Mouse (Mus musculus) midbrain, embryonic 10.5 days (tissue): ENCODE results near the gene Efnb2. TPM values are rescaled to one million over a fixed set of nuclear protein-coding genes. Genes with fewer than 3 reads are reported as not detected.

ENCODE experiments used
- DNase-seq: peaks from one replicate; pipeline ENCODE4 v3.0.0-alpha.2; 2017; ENCODE audit warnings: low spot score
- H3K27ac ChIP-seq: fragments of 300-500 bp; sonication (generic); replicated peaks from 2 replicates; pipeline ENCODE4 v1.5.1; 2016; ENCODE audit warnings: mild to moderate bottlenecking
- H3K27me3 ChIP-seq: fragments of 300-500 bp; sonication (generic); 2 replicates; pipeline ENCODE4 v1.6.1; 2016; ENCODE audit warnings: low read depth, mild to moderate bottlenecking; ENCODE audit not compliant: poor library complexity, severe bottlenecking
- H3K36me3 ChIP-seq: fragments of 300-500 bp; sonication (generic); 2 replicates; pipeline ENCODE4 v1.6.1; 2016; ENCODE audit warnings: mild to moderate bottlenecking, moderate library complexity
- H3K4me1 ChIP-seq: fragments of 300-500 bp; sonication (generic); 2 replicates; pipeline ENCODE4 v1.6.1; 2016
- H3K4me3 ChIP-seq: fragments of 300-500 bp; sonication (generic); 2 replicates; pipeline ENCODE4 v1.5.1; 2016; ENCODE audit warnings: mild to moderate bottlenecking, moderate library complexity
- H3K9me3 ChIP-seq: fragments of 300-500 bp; sonication (generic); replicated peaks from 2 replicates; pipeline ENCODE4 v1.6.1; 2016; ENCODE audit warnings: mild to moderate bottlenecking
- WGBS: fragments of 180-500 bp; shearing (Covaris S2); methylation state at CpG from one replicate; pipeline ENCODE4 v1.1.7; 2016; 5-methylcytosine and 5-hydroxymethylcytosine counted together
- polyA plus RNA-seq: library from polyadenylated mRNA; unstranded; fragments of >200 nt; fragmentation: Nextera tagmentation; extraction: Ambion mirVana; gene quantifications from 2 replicates; pipeline ENCODE4 v1.2.1, GENCODE M21; 2016

The Efnb2 gene
- polyA plus RNA-seq, 1 experiment from 2014 or later: 15.8 TPM

DNA sequence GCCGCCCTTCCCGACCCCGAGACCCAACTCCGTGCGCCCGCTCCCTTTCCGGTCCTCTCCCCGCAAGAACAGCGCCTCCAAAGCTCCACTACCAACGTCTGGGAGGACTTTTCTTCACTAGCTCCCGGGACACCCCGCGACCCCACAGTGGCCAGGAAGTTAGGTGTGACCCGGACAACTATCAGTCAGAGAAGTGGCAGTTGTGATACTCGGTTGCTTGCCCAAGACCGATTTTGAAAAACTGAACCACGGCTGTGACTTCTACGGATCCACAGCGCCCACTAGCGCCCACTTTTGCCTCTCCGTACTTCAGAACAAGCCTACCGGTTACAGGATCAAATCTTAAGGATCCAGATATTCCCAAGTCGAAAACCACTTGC lies 707 bp upstream of the Efnb2 start:
- no peaks in the 10 kb centered on the region for H3K9me3 ChIP-seq
- DNase-seq: peak; percentile 88
- peaks cover 22% of the 10 kb centered on the region for H3K36me3 ChIP-seq
- H3K27me3 ChIP-seq: peaks cover 11% of the 10 kb centered on the region; the same call in 1 of the 2 replicates
- H3K4me3 ChIP-seq: peak overlapping the region; percentile 93
- H3K4me1 ChIP-seq: peaks cover 39% of the 10 kb centered on the region
- WGBS: under 1% methylated on average over 23 of the region's 23 CpGs
- peak overlapping the region; percentile 92 for H3K27ac ChIP-seq

DNA sequence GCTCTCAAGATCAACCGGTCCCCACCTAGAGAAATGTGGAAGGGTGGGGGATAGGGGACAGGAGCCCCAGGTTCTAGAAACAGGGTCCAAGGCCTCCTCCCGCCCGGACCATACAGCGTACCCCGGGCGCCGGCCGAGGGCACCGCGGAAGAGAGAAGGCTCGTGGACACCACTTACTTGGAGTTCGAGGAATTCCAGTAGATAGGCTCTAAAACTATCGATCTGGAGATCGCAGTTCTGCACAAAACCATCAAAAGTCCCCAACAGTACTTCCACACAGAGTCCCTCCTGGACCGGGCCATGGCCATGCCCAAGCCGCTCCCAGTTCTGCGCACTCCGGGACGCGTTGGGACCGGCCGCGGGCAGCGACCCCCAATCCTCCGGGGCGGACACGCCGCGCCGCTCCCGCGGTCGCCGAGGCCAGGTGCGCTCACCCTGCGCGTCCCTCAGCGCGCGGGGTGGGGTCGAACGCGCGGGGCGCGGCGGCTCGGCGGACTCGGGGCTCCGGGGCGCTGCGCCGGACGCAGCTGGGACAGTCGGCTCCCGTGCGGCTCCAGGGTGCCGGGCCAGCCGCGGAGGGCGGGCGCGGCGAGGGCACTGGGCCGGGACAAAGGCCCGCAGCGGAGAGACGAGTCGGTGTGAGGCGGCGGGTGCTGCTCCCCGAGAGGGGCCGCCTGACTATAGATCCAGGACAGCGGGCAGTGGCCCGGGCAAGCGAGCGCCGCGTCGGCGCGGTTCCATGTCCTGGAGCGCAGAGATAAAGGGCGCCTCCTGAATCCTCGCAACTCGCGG lies 539 bp downstream of the Efnb2 start:
- no peak for DNase-seq
- peaks cover 9% of the 10 kb centered on the region for H3K36me3 ChIP-seq
- peak overlapping the region; percentile 93 for H3K4me3 ChIP-seq
- H3K4me1 ChIP-seq: peaks cover 51% of the 10 kb centered on the region
- WGBS: under 1% methylated on average over 87 of the region's 88 CpGs
- H3K27ac ChIP-seq: peak overlapping the region; percentile 92
- H3K27me3 ChIP-seq: peaks cover 15% of the 10 kb centered on the region; the same call in 1 of the 2 replicates
- no peaks in the 10 kb centered on the region for H3K9me3 ChIP-seq

DNA sequence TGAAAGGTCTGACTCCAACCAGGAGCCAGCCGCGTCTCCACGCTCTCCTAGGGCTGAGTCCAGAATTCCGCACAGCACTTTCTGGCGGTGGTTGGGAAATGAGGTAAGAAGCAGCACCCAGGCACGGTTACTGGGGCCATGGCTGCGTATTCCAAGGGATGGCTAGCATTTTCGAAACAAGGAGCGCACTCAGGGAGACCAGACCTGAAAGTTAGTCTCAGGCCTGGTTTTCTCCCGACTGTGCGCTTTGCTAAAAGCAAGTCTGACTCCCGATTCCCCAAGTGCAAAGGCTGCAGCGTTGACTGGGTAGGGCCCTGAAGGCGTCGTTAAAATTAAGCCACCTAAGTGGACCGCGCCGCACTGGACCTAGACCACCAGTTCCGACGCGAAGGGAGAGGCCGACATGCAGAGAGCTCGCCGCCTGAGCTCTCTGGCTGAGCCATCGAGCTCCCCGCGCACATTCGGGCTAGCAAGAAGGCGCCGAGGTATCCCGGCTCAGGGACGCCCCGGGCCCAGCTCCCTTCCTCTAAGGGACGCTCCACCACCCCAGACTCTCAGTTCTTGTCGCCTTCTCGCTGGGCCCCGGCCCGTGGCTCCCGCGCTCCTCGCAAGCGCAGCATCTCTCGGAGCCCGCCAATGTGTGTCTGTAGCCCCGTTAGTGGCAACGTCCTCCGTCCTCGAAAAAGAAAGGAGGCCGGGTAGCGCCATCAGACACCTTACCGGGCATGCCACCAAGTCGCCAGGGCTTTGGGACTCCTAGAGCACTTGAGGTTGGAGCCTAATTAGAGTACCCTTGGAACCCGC lies 1.3 kb downstream of the Efnb2 start:
- peaks cover 59% of the 10 kb centered on the region for H3K4me1 ChIP-seq
- H3K27me3 ChIP-seq: peaks cover 19% of the 10 kb centered on the region; the same call in 1 of the 2 replicates
- H3K4me3 ChIP-seq: peak overlapping the region; percentile 93
- H3K9me3 ChIP-seq: no peaks in the 10 kb centered on the region
- WGBS: under 1% methylated on average over 53 of the region's 53 CpGs
- peak; percentile 62 for DNase-seq
- peaks cover 5% of the 10 kb centered on the region for H3K36me3 ChIP-seq
- H3K27ac ChIP-seq: peak overlapping the region; percentile 92

DNA sequence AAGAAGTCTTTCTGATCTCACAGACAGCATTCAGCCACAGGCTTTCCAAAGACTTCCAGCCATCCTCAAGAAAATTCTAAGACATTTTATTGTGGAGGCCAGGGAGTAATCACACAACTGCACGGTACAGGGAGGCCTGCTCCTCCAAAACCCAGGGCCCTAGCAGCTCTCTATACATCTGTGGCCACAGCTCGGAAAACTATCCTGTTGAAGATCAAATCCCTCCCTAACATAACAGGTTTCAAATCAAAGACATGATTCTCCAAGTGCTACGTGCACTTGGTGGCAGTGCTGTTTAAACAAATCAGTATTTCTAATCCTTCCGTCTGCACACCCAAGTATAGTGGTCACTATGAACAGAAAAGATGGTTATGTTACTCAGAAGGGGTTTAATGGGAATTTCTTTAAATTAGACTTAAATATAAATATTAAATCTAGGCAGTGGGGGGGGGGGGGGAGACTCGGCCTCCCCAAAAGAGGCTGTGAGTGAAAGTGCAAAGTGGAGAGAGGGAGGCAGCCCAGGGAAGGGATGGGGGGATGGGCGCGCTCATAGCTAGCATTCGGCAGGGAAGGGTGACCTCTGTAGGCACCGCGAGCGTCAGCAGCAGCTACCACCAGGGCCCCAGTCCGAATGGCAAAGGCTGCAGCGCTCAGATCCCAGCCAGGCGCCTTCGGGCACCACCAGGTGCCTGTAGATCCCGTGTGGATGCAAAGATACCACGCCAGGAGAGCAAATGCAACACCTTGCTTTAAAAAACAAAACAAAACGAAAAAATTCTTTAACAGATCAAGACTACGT lies 2.4 kb downstream of the Efnb2 start:
- Histone ChIP-seq H3K9me3 (no peaks in the 10 kb centered on the region), H3K4me1 (peaks cover 70% of the 10 kb centered on the region), H3K27ac (peak overlapping the region; percentile 92), H3K27me3 (peaks cover 30% of the 10 kb centered on the region), H3K4me3 (peak overlapping the region; percentile 93), H3K36me3 (no peaks in the 10 kb centered on the region; the same call in 1 of the 2 replicates)
- 2% methylated on average over 19 of the region's 19 CpGs for WGBS
- DNase-seq: peak; percentile 86

DNA sequence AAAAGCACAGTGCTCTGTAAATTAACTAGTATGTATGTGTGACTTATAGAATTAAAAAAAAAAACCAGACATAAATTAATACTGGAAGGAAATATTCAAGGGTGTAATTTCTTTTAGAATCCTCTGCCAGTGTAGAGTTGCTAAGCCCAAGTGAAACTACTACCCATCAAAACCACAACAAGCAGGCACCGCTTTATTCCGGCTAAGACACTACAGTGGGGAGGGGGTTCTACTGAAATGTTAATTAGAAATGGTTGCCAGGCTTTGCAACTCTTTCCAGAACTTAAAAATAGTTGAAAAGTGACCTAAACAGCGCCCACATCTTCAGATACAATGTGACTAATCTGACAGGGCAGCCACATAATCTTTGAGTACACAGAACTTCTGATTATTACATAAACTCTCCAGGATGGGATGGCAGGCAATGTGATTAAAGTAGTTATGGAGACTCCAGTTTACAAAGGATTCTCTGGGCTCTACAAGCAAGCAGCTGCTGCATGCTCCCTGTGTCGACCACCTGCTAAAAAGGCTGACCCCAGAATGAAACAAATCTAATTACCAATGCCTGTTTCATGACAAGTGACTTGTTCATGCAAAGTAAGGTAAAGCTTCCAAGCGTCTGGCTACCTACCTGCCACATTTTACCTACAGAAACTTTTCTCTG lies 3.2 kb downstream of the Efnb2 start:
- H3K4me3 ChIP-seq: peak overlapping the region; percentile 93
- WGBS: 10% methylated on average over 5 of the region's 5 CpGs
- peaks cover 78% of the 10 kb centered on the region for H3K4me1 ChIP-seq
- DNase-seq: peak; percentile 38
- peak overlapping the region; percentile 92 for H3K27ac ChIP-seq
- no peaks in the 10 kb centered on the region for H3K36me3 ChIP-seq
- peaks cover 38% of the 10 kb centered on the region for H3K27me3 ChIP-seq
- H3K9me3 ChIP-seq: no peaks in the 10 kb centered on the region

DNA sequence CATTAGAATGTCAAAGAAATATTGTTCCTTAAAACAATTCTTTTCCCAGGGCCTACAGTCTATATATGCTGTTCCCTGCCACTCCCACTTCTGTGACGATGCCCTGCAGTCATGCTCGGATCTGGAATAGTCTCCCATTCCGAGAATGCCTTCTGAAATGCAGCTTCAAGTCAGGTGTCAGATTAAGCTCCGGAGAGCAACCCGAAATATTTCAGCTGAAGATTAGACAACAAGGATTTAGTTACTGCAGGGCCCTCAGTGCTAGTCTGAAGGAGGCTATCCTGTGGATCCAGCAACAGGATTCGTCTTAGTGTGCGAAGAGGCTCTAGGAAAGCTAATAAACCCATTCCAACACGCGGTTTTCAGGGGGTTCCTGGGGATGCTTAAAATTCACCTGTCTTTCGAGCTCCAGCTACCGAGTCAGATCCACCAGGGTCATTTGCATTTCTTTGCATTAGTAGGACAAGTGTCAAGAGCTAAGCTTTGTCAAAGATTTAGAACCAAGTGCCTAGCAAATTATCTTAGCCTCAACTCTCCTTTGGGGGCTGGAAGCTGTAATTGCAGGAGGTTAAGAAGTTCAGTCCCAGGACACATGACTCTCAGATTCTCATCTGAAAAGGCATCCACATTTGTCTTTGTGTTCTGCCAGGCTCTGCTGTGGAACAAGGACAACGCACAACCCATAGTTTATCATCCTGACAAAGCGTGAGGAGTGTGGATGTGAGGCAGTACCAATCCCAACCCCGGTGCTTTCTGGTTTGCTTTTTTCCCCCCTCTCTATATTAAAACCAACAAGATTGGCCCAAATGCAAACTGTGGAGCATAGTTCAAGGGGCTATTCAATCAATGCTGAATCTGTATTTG lies 4.2 kb downstream of the Efnb2 start:
- 5% methylated on average over 14 of the region's 14 CpGs for WGBS
- Histone ChIP-seq H3K27me3 (peaks cover 48% of the 10 kb centered on the region), H3K27ac (peak overlapping the region; percentile 42; the same call in 1 of the 2 replicates), H3K36me3 (no peaks in the 10 kb centered on the region), H3K4me3 (peak overlapping the region; percentile 93), H3K4me1 (peaks cover 87% of the 10 kb centered on the region), H3K9me3 (no peaks in the 10 kb centered on the region)
- peak; percentile 26 for DNase-seq

DNA sequence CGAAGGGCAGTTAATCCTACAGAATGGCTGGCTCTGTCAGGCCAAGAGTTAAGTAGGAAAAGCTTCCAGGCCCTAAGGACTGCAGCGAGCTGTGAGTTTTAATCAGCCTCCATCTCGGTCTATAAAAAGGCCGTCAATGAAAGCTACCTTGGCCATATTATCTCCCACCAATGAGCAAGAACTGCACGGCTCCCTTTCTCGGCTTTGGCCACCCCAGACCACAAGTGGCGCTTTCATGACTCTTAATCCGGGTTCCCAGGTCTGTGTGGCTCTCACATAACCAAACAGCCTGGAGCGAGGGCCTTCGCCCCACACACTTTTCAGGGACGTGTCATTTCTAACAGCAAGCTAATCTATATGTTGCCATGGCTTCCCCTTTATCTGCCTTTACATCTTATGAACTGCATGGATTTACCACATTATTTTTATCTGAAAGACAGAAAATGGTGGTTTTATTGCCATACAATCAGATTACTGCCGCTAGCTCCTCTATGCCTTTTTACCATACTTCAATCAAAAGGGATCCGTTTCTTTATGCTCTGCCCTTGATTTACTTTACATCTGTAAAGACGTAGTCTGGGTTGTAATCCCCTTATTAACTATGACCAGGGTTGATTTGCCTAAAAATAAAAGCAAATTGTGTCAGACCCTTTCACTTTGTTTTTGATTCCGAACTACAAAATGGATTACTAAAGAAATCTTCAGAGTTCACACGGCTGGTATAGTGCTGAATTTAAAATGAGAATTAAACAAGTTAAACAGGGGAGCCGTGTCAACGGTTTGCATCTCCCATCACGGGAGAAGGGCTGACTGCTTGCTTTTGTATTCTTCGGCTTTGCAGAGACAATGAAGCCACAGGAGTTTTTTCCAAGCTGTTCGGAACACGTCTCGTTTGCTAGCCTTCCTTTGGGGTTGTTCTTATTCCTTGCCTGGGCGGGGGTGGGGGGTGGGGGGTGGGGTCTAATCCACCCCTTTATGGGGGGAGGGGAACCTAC lies 5.4 kb downstream of the Efnb2 start:
- 7% methylated on average over 24 of the region's 24 CpGs for WGBS
- Histone ChIP-seq H3K27ac (peak overlapping the region; percentile 46; the same call in 1 of the 2 replicates), H3K9me3 (no peaks in the 10 kb centered on the region), H3K36me3 (no peaks in the 10 kb centered on the region), H3K4me1 (peaks cover 93% of the 10 kb centered on the region), H3K4me3 (peak overlapping the region; percentile 93), H3K27me3 (peaks cover 60% of the 10 kb centered on the region)
- DNase-seq: peak; percentile 78

DNA sequence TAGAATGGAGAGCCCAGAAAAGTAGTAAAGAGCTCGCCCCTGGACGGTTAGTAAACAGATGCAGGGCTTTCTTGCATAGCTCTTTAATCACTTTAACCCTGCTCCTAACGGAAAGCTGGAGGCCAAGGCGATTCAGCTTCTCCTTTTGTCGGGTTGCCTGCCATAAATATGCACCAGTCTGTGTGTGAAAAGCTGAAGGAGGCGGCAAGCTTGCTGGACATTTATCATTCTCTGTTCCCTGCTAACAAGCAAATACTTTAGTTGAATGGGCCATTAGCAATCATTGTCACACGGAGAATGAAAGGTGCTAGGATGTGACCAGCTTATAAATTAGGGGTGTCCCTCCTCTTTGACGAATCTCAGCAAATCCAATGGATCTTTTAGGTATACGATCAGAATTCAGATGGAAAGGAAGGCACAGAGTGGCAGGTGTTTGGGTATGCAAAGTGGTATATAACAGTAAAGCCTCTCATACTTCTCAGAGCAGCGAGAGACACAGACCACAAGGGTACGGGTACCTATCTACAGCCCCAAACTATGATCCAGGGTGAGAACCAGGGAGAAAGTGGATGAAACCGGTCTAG lies 7.0 kb downstream of the Efnb2 start:
- Histone ChIP-seq H3K9me3 (no peaks in the 10 kb centered on the region), H3K4me1 (peaks cover 96% of the 10 kb centered on the region), H3K4me3 (peak overlapping the region; percentile 21), H3K27me3 (peaks cover 77% of the 10 kb centered on the region), H3K27ac (no peak overlapping the region), H3K36me3 (peaks cover 11% of the 10 kb centered on the region)
- WGBS: 38% methylated on average over 12 of the region's 12 CpGs
- peak; percentile 22 for DNase-seq

DNA sequence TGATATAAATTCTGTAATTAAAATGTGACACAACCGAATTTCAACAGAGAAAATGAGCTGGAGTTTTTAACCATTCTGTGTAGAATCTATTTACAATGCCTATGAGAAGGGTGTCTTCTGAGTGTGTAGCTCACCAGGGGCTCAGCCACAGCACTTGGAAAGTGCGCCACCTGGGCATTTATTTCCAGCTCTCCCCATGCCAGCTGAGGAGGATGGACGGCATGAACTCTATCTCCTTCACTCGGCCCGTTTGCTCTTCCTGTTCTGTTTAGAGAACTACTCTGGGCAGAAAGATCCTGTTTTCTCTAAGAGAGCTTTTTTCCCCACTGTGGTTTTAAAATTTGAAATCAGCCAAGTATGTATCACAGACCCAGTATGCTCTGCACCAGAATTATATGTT lies 7.7 kb downstream of the Efnb2 start:
- Histone ChIP-seq H3K4me1 (peaks cover 92% of the 10 kb centered on the region), H3K4me3 (peak overlapping the region; percentile 21; the same call in 1 of the 2 replicates), H3K27me3 (peaks cover 83% of the 10 kb centered on the region), H3K9me3 (no peaks in the 10 kb centered on the region), H3K36me3 (peaks cover 11% of the 10 kb centered on the region), H3K27ac (no peak overlapping the region)
- 72% methylated on average over 5 of the region's 5 CpGs for WGBS
- no peak for DNase-seq

DNA sequence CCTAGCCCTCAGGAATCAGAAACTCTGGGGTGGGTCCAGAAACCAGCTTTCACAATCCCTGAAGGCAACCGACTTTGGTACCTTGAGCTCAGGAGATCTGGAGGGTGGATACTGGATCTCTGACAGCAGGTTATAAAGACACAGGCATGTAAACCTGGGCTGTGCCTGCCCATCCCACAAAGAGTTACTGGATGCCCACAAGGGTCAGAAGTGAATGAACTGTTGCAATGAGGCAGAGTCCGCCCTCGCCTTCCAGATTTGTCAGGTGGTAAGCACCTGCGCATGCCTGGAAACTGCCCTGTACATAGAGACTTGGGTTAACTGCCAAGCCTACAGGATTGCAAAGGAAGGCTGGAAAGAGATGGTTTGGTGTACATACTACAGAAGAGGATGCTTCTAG lies 8.7 kb downstream of the Efnb2 start:
- H3K36me3 ChIP-seq: peaks cover 11% of the 10 kb centered on the region

More for the DNA sequence above, 8.7 kb downstream of the Efnb2 start:
- Histone ChIP-seq H3K27ac (no peak overlapping the region), H3K4me1 (peaks cover 82% of the 10 kb centered on the region), H3K27me3 (peaks cover 88% of the 10 kb centered on the region), H3K9me3 (no peaks in the 10 kb centered on the region), H3K4me3 (no peak overlapping the region)
- no peak for DNase-seq
- WGBS: 96% methylated on average over 4 of the region's 4 CpGs
